Mouse (Mus musculus) B cell, adult 2 months (primary cell): ENCODE measurements around the gene Vgf.
A peak's percentile ranks its signal among the peaks of the same experiment; 100 is the strongest.

Experiments used
- DNase-seq, 2 experiments: peaks; one replicate each; pipeline ENCODE4 v3.0.0; 2022

Vgf gene

DNA sequence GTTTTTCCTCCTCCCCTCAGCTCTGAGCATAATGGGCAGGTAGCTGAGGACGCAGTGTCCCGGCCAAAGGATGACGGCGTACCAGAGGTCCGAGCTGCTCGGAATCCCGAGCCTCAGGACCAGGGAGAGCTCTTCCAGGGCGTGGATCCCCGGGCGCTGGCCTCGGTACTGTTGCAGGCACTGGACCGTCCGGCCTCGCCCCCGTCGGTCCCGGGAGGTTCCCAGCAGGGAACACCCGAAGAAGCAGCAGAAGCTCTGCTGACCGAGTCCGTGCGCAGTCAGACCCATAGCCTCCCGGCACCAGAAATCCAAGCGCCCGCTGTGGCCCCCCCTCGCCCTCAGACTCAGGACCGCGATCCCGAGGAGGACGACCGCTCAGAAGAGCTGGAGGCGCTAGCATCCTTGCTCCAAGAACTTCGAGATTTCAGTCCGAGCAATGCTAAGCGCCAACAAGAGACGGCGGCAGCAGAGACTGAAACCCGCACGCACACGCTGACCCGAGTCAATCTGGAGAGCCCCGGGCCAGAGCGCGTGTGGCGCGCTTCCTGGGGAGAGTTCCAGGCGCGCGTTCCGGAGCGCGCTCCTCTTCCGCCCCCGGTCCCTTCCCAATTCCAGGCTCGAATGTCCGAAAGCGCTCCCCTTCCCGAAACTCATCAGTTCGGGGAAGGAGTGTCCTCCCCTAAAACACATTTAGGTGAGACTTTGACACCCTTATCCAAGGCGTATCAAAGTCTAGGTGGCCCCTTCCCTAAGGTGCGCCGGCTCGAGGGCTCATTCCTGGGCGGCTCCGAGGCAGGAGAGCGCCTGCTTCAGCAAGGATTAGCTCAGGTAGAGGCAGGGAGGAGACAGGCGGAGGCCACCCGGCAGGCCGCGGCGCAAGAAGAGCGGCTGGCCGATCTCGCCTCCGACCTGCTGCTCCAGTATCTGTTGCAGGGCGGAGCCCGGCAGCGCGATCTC, 5.2 kb downstream of the Vgf start:
- peak in 1 of 2 experiments; percentile 19 for DNase-seq

DNA sequence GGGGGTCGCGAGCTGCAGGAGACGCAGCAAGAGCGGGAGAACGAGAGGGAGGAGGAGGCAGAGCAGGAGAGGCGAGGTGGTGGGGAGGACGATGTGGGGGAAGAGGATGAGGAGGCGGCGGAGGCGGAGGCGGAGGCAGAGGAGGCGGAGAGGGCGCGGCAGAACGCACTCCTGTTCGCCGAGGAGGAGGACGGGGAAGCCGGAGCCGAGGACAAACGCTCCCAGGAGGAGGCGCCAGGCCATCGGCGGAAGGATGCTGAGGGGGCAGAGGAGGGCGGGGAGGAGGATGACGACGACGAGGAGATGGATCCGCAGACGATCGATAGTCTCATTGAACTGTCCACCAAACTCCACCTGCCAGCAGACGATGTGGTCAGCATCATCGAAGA, 5.8 kb downstream of the Vgf start:
- DNase-seq: peak; percentile 19 to 30

DNA sequence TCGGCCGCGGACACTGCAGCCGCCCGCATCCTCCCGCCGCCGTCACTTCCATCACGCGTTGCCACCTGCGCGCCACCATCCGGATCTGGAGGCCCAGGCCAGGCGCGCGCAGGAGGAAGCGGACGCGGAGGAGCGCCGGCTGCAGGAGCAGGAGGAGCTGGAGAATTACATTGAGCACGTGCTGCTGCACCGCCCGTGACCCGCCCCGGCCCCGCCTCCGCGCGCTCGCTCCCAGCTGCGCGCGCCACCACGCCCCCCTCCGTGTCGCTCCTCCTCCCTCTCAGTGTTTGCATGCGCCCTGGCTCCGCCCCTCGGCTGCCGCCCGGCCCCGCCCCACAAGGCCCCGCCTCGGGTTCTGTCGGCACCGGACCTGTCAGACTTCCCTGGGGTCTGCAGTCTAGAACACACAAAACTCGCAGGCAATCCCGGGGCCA, 6.5 kb downstream of the Vgf start:
- DNase-seq: peak; percentile 86

DNA sequence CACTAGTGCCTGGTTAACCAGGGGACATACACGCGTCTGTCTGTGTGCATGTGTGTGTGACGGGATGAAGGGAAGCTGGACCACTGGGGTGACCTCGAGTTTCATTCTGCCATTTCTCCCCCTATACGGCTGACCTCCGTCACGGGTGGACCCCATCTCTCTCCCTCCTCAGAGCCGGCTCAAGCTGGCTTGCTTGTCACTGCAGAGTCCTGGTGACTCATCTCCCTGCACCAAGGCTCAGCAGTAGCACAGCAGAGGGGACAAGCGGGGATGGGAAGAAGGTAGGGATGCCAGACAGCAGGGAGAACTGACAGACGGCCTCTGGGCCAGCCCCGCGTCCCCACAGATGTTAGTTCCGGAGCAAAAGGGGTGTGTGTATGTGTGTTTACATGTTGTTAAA, 10.0 kb downstream of the Vgf start:
- no peak for DNase-seq

GRCm38 (mm10) chr5:137039453-137039852, 13.3 kb downstream of the Vgf start:
- DNase-seq: no peak

- no peak for DNase-seq
These were observed 15.2 kb downstream of the Vgf start for GRCm38 (mm10) chr5:137041442-137041841.

GRCm38 (mm10) chr5:137043997-137044396, 17.8 kb downstream of the Vgf start:
- no peak for DNase-seq

DNA sequence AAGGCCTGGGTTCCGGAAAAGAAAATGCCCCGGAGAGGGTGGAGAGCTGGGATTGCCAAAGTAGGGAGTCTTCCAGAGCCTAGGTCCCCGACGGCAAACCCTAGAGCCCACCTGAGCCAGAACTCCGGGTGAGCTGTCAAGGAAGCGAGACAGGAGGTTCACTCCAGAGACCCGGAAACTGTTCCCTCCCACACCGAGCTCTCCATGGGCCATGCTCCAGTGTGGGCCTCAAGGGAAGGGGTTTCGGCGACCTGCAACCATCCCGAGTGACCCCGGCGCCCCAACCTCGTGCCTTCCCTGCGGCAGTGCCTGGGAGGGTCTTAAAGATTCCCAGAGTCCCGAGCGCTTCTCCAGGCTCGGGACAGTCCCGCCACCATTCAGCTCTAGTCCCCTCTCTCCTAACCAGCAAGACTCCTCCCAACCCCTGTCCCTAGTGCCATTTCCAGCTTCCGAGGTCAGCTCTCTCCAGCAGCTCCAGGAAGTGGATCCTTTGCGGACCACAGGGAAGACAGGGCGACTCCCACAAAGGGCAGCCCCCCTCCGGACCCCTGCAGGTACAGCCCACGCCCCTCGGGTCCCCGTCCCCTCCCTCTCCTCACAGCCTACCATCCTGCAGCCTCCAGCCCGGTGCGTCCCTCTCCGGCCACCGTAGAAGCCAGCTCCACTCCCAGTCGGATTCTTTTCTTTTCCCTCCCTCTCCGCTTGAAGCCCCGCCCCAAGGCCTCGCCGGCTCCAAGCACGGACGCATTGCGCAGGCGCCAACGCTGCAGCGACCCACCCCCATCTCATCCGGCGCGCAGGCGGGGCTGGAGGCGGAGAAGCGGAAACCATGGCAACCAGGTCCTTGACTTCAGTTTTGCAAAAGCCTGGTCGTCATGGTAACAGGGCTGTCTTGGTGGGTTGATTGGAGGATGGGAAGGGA, 19.5 kb downstream of the Vgf start, which contains the start of gene Ap1s1:
TSS of gene Ap1s1 (minus strand) at position 734 of the 922 bp plus-strand sequence.
- DNase-seq: peak; percentile 94 to 95

GRCm38 (mm10) chr5:137046324-137046718, 20.1 kb downstream of the Vgf start:
- DNase-seq: no peak

GRCm38 (mm10) chr5:137046991-137047390, 20.8 kb downstream of the Vgf start:
- DNase-seq: no peak

DNA sequence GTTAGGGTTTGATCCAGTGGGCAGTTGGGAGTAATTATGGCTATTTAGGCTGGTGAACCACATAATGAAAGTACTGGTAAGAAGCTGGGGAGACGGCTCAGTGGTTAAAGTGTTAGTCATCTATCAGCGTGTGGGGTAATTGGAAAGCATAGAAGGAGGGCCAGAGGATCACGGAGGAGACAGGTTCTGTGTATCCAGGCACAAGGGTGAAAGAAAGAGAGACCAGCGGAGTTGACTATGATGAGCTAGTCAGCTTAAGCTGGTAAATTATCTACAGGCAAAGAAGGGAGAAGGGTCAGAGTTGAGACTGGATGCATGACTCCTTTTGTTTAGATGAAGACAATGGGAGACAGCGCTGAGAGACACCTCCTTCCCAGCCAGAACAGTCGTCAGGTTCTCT, 24.9 kb downstream of the Vgf start:
- DNase-seq: no peak

DNA sequence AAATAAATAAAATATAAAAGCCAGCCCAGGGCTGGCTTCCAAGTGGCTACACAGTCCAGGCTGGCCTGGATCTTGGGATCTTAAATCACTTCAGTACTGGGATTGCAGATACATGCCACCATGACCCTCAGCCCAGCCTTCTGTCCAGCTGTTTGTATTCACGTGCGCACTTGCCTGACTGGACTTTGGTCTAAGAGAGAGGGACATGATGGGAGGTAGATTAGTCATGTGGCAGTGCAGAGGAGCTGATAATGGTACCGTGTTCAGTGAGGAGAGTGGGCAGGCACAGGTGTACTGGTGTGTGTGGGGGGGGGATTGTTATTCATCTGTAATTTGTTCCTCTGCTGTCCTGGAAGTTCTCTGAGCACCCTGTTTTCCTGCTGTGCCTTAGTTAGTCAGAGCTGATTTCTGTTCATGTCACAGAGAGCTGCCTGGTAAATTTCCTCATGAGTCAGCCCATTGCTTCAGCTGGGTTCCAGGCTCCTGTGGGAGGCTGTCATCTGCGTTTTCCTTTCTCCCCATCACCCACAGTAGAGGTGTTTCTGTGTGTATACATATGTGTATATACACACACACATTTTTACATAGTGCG, 25.8 kb downstream of the Vgf start:
- DNase-seq: no peak

- DNase-seq: no peak
These were observed 28.1 kb downstream of the Vgf start for GRCm38 (mm10) chr5:137054299-137054698.

- no peak for DNase-seq
These were observed 28.7 kb downstream of the Vgf start for GRCm38 (mm10) chr5:137054873-137055272.

GRCm38 (mm10) chr5:137061809-137062481, 35.8 kb downstream of the Vgf start:
- DNase-seq: peak; percentile 49 to 54

DNA sequence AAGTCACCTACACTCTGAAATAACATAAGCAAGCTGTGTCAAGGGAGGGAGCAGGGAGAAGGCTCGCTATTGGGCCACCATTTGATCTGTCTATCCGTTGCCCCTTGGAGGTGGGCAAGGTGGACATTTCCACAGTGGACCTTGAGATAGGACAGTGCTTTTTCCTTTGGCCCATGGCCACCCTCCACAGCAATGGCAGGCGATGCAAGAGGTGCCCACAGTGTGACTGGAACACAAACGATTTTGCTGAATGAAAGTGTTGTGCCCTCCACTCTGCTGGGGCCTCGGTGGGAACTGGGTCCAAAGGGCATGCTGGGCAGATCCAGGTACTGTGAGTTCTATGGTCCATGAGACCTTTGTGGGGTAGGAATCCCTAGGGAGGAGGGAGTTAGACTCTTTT, 36.4 kb downstream of the Vgf start:
- no peak for DNase-seq

DNA sequence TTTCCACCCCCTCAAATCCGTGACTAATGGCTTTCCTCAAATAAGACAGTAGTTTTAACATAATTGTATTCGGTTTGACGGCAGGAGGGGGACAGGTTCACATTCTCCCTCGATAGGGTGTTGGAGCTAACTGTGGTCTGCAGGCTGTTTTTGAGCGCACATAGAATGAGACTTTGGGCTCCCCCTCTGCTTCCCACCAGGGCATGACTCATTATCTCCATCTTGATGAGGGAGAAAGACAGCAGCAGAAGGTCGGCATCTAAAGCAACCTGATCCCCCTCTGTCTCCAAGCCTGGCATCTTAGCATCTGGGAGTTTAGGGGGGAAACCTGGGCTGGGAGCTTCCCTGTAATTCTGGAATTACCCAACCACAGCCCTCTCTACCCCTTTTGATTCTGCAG, 39.3 kb downstream of the Vgf start:
- DNase-seq: no peak

DNA sequence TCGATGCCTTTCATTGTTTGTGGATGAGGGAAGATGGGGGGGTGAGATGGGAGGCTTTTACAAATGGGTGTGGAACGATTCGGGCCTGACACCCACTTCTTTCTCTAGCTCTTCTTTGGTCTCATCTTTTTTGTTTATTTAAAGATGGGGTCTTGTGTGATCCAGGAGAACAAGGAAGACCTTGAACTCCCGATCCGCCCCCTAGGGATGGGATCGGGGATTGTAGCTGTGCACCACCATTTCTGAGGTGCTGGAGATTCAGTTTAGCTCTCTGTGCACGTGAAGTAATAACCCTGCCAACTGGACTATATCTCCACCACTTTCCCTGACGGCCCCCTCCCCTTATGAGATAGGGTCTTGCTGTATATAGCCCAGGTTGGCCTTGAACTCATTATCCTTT, 39.7 kb downstream of the Vgf start:
- no peak for DNase-seq

- no peak for DNase-seq
These were observed 42.5 kb downstream of the Vgf start for GRCm38 (mm10) chr5:137068711-137069110.

DNA sequence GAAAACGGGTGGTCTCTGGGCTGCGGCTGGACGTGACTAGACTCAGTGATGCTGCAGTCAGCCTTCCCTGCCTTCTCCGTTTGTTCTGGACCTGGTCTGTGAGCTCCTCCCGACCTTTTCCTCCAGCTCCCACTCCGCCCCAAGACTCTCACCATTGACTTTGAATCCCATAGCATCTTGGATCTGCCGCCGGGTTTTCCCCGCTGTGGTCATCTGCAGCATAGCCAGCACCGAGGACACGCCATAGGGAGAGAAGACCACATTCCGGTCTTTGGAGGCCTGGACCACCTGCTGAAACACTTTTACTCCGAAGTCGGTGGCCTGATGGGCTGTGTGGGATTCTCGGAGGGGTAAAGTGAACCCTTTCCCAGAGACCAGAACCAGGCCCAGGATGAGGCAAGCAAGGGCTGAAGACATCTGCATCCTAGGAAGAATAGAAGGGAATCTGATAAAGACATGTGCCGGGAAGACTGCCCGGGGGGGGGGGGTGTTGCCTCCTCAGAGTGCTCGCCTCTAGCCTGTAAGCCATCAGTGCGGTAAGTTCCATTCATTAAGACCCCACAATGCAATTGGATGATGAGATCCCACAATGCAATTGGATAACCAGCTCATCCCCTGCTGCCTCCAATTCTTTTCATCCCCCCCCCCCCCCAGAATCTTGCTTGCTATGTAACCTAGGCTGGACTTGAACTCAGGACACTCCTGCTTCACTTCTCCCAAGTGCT, 44.9 kb downstream of the Vgf start:
- DNase-seq: no peak

GRCm38 (mm10) chr5:137072079-137072960, 46.1 kb downstream of the Vgf start, which contains the start of gene Serpine1:
Serpine1 (minus strand) TSS chr5:137072268.
- DNase-seq: peak; percentile 12 to 23
